Mouse (Mus musculus) adrenal gland, adult (tissue): ENCODE measurements around the gene Traf6.
"Not testable (repeated sequence)": the region's sequence is repeated elsewhere in the genome, so short reads cannot be mapped to it uniquely, and the experiment has no call there.

ENCODE experiments used
- DNase-seq, 2 experiments: peaks; one replicate each; pipeline ENCODE4 v3.0.0; 2022 to 2023; ENCODE audit warnings: low spot score in 1 of 2; ENCODE audit not compliant: inconsistent age in 2 of 2

Gene Traf6

GRCm38 (mm10) chr2:101693577-101694215 lies 15.5 kb downstream of the Traf6 start:
- peak in 1 of 2 experiments; percentile 65 for DNase-seq

DNA sequence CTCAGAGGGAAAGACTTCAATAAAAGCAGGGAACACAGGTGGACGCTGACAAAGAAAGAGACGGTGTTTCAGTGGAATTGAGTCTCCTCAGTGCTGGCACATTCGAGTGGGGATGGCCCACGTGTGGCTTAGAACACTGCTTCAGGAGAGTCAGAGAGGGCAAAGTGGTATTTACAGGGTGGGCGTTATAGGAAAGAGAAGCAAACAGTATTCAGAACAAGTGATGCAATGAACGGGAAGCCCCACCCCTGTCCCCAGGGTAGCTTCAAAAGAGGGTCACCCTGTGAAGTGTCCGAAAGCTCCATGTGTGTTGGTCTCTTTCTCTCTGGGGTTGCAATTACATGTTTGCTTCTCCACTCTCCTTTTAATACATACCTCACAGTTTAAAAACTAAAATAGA lies 17.4 kb downstream of the Traf6 start:
- DNase-seq = no peak

- no peak for DNase-seq
These were observed 21.1 kb downstream of the Traf6 start for GRCm38 (mm10) chr2:101699284-101699683.

- DNase-seq = peak in 1 of 2 experiments; percentile 45
These were observed 27.8 kb downstream of the Traf6 start for GRCm38 (mm10) chr2:101705941-101706485.

- no peak for DNase-seq
These were observed 33.4 kb downstream of the Traf6 start for GRCm38 (mm10) chr2:101711608-101712007.

- peak in 1 of 2 experiments; percentile 59 for DNase-seq
These were observed 37.6 kb downstream of the Traf6 start for GRCm38 (mm10) chr2:101715650-101716323.

DNA sequence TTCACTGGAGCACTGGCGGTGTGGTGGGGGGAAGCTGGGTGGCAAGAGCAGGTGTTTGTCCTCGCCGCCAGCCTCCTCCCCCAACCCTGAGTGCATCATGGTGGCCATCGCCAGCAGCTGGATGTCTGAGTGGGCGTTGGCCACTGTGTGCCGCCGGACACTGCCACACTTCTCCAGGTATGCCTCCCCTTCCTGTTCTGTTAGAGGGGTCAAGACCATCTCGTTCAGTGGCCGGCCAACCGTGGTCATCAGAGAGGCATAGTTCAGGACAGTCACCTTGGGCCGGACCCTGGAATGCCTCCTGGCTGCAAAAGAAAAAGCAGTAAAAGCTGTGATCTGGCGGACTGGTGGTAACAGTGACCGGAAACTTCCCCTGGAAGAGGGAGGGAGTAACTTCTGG lies 38.9 kb downstream of the Traf6 start:
- DNase-seq = no peak

DNA sequence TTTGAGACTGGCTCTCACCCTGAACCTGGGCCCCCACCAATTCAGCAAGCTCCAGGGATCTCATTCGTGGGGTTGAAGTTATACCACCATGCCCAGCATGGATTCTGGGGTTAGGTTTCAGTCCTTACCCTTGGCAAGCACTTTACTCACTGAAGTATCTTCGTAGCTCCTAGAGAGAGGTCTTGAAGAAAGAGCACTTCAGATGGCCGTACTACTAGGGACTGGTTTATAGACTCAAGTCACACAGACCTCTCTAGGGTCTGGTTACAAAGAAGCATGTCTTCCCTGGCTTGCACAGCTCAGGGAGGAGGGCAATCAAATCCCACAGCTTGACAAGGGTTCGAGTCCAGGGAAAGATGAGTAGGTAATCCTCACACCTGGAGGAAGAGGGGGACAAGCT lies 43.6 kb downstream of the Traf6 start:
- DNase-seq = no peak

DNA sequence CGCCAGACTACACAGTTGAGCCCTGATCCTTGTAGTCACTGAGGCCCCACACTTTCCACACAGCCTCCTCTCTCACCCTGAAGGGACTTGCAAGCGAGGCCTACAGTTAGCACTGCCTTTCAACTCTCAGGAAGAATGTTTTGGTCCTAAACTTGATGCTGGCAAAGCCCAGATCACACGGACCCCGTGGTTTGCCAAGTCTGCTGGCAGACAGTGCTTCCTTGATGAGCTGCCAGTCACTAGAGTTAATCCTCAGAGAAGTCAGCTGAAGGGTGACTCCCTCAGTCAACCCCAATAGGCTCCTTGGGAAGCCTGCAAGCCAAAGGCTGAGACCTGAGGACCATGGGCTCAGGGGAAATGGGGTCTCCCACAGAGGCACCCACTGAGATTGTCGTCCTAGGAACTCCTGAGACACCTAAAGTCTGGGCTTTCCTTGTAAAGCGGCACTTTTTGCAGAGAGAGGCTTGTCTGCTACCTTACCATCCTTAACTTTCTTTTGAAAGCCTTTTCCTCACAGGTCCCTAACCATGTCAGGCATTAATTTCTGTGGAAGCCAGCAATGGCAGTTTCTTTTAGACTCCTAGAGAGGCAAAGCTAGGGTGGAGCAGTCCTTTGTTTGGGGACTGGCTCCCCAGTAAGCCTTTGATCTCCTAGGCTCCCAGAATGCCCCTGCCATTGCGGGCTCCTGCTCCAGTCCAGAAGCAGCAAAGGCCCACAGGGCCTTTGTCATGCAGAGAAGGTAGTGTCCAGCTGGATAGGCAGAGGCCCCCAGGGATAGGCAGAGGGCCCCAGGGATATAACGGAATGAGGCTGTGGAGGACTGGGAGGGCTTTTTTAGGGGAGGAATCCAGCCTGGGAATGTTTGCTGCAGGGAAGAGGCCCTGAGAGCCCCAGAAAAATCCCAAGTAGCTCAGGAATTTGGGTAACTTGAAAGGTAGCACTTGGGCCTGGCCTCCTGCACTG lies 44.4 kb downstream of the Traf6 start:
- DNase-seq = peak in 1 of 2 experiments; percentile 47

- no peak for DNase-seq
These were observed 45.2 kb downstream of the Traf6 start for GRCm38 (mm10) chr2:101723333-101723881.

- no peak for DNase-seq
These were observed 49.6 kb downstream of the Traf6 start for GRCm38 (mm10) chr2:101727787-101728186.

DNA sequence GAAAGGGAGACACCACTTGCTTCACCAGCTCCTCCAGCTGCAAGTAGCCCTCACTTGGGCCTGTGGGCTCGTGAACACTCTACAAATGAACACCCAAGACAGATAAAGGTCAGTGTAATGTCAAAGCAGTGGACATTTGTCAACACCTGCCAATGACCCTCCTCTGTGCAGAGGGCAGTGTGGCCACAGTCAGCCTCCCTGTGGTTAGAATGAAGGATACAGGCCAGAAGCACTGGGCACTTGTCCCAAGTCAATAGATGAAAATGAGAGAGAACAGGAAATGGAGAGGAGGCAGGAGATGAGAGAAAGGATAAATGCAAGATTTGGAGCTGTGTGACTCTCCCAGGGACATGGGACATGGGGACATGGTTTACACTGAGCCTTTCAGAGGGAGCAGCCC lies 51.2 kb downstream of the Traf6 start:
- no peak for DNase-seq

- peak in 1 of 2 experiments; percentile 46 for DNase-seq
These were observed 52.7 kb downstream of the Traf6 start for GRCm38 (mm10) chr2:101730972-101731371.

DNA sequence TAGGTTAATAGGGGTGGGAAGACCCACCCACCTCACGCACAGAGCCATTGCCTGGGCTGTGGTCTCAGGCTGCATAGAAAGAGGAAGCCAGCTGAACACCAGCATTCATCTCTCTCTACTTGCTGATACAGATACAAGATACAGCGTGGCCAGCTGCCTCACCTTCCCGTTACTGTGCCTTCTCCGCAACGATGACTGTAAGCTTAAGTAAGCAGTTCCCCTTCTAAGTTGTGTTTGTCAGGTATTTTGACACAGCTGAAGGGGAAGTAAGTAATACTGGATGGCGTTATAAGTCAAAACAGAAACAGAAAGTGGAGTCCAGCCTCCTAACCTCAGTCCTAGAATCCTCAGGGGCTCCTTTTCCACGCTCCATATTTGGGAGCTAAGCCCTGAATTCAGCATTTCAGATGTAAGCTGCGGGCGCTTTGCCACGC lies 54.6 kb downstream of the Traf6 start:
- DNase-seq = no peak

- peak; percentile 33 to 57 for DNase-seq
These were observed 55.3 kb downstream of the Traf6 start for GRCm38 (mm10) chr2:101733564-101733963.

GRCm38 (mm10) chr2:101739914-101740313 lies 61.7 kb downstream of the Traf6 start:
- DNase-seq = no peak

GRCm38 (mm10) chr2:101741653-101742052 lies 63.4 kb downstream of the Traf6 start:
- no peak for DNase-seq

- no peak for DNase-seq
These were observed 64.0 kb downstream of the Traf6 start for GRCm38 (mm10) chr2:101742072-101742860.

DNA sequence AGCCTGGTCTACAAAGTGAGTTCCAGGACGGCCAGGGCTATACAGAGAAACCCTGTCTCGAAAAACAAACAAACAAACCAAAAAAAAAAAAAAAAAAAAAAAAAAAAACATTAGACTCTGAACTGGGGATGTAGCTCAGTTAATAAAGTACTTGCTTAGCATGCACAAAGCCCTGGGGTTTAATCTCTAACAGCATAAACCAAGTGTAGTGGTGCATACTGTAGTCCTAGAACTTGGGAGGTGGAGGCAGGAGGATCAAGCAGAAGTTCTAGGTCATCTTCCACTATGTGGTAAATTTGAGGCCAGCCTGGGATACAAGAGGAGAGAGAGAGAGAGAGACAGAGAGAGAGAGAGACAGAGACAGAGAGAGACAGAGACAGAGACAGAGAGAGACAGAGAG lies 67.4 kb downstream of the Traf6 start:
- DNase-seq = not testable (repeated sequence)

DNA sequence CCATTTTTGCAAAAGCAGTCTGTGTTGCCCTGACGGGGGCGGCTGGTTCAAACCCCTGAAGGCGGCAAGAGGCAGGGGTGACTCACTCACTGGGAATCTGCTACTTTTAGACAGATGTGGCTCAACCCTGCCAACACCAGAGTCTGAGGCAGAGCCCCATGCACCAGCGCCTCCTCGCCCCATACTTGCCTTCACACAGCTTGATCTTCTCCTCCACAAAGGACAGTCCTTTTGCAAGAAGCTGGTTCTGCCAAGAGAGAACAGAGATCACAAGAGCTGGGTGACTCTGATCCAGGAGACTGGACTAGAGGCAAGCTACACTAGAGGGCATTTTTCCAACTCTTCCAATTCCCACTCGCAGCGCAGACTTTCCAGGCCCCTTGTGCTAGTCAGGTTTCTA lies 68.3 kb downstream of the Traf6 start:
- peak in 1 of 2 experiments; percentile 51 for DNase-seq
